Comparison of ENCODE assay signal across 9 mouse cellular contexts in genomic region chr1:71683736-71684135, GRCm38 (mm10). TPM values are rescaled to one million over a fixed set of nuclear protein-coding genes. Genes with fewer than 3 reads are reported as not detected.
A peak's percentile ranks its signal among the peaks of the same experiment; 100 is the strongest.
DNase-seq lines count a peak whose midpoint lies in the region; ATAC-seq and TF ChIP-seq lines count a peak whose summit lies in the region.
"Had no signal": no experiment of that assay in that cellular context is flagged by ENCODE, and none has a peak within 500 bp of the region (broad histone marks: within the 10 kb centered on the region; RNA-seq: fewer than 3 reads in every experiment).

No protein-coding gene starts in this region.

- no peaks in the 10 kb centered on the region for H3K4me1 ChIP-seq in kidney, adult 2 months (ENCODE audit: control insufficient read depth, insufficient read depth, low read length)
- no peaks in the 10 kb centered on the region for H3K4me1 ChIP-seq in kidney, postnatal 0 days (replicated peaks; ENCODE audit: insufficient read depth, low read length)

- no peak for TF ChIP-seq POLR2A in kidney, adult 2 months (IDR thresholded peaks at IDR 0.05; ENCODE audit: low read depth, low read length)

- no peaks in the 10 kb centered on the region for H3K9me3 ChIP-seq in kidney, postnatal 0 days (replicated peaks; ENCODE audit: low read length)

- no peak overlapping the region for H3K27ac ChIP-seq in kidney, adult 2 months (ENCODE audit: insufficient read depth, low read depth, low read length)
- H3K27ac ChIP-seq in kidney, postnatal 0 days = no peak overlapping the region

- DNase-seq in kidney, adult 2 months = peak; percentile 10
- DNase-seq in kidney, postnatal 25 days = no peak
- DNase-seq in brain, adult 2 months (ENCODE audit: low read depth, low spot score) = peak; percentile 25
- DNase-seq in heart, adult 18-20 months = peak; percentile 78 to 82
- DNase-seq in kidney, postnatal 0 days (ENCODE audit: low spot score) = peak; percentile 87
- DNase-seq in T-cell, adult 2 months (ENCODE audit: low spot score) = no peak
- no peak for DNase-seq in thymus, postnatal 36 days
- DNase-seq in layer of hippocampus, postnatal 10 days (ENCODE audit: low spot score in 2 of 2) = no peak
- DNase-seq: cerebellum, adult 11 months had no signal

- ATAC-seq in kidney, postnatal 0 days (replicated peaks; ENCODE audit: low FRiP score, low read depth) = no peak; the same call in 1 of the 2 replicates

- H3K27me3 ChIP-seq in kidney, adult 2 months (replicated peaks; ENCODE audit: control insufficient read depth, insufficient read depth, low read length) = no peaks in the 10 kb centered on the region
- H3K27me3 ChIP-seq in kidney, postnatal 0 days (ENCODE audit: insufficient read depth, low read length) = no peaks in the 10 kb centered on the region

- no peak overlapping the region for H3K9ac ChIP-seq in kidney, postnatal 0 days (ENCODE audit: low read depth, low read length)

- no peaks in the 10 kb centered on the region for H3K36me3 ChIP-seq in kidney, adult 2 months (ENCODE audit: control insufficient read depth, insufficient read depth, low read length)
- no peaks in the 10 kb centered on the region for H3K36me3 ChIP-seq in kidney, postnatal 0 days (ENCODE audit: insufficient read depth, low read length)

- no peak overlapping the region for H3K4me3 ChIP-seq in kidney, adult 2 months (ENCODE audit: insufficient read depth, low read depth, low read length)
- H3K4me3 ChIP-seq in kidney, postnatal 0 days (replicated peaks; ENCODE audit: low read depth, low read length) = no peak overlapping the region

- no peak for TF ChIP-seq CTCF in kidney, adult 2 months (conservative IDR thresholded peaks at IDR 0.05; ENCODE audit: insufficient read depth, insufficient read length, low read depth, low read length)
- no peak for TF ChIP-seq CTCF in kidney, postnatal 0 days (IDR thresholded peaks at IDR 0.05; ENCODE audit: low read depth)

- 19% methylated on average over 6 of the region's 6 CpGs for WGBS in kidney, adult 2 months
- 18% methylated on average over 6 of the region's 6 CpGs for WGBS in kidney, postnatal 0 days

- H3K4me2 ChIP-seq in kidney, postnatal 0 days (ENCODE audit: low read length) = no peak overlapping the region

RNA-seq across cellular contexts. Expression of gene Fn1, which starts 30.7 kb away (rescaled TPM):
- polyA plus RNA-seq in kidney, adult 2 months (2012; rRNA removed) = 47.3 and 53.2 TPM in 2 replicates
- total RNA-seq in heart, adult 18-20 months (2021) = 10 to 100 TPM; 48.4 to 59.7 TPM
- 89.5 and 101 TPM in 2 replicates for polyA plus RNA-seq in kidney, postnatal 0 days (2015; fragmentation: Nextera tagmentation; extraction: Ambion mirVana)
- 100 to 1,000 TPM; 130 to 131 TPM for total RNA-seq in layer of hippocampus, postnatal 10 days (2021)

Comparison
In these comparisons a context has a peak if more than half of its experiments do, and no peak if none do; other contexts are left out.
1. DNase-seq: peak in kidney, adult 2 months (single experiment), brain, adult 2 months (single experiment), heart, adult 18-20 months (2 of 2) and kidney, postnatal 0 days (single experiment); none in kidney, postnatal 25 days (0 of 2), T-cell, adult 2 months (single experiment), thymus, postnatal 36 days (0 of 2) and layer of hippocampus, postnatal 10 days (0 of 2).